Mouse (Mus musculus) kidney, postnatal 25 days (tissue): ENCODE results near the gene Kcnb1.
A peak's percentile ranks its signal among the peaks of the same experiment; 100 is the strongest.

ENCODE experiments used
- DNase-seq, 2 experiments: peaks; one replicate each; pipeline ENCODE4 v3.0.0; 2021; ENCODE audit warnings: mixed read lengths in 2 of 2

Kcnb1 gene

DNA sequence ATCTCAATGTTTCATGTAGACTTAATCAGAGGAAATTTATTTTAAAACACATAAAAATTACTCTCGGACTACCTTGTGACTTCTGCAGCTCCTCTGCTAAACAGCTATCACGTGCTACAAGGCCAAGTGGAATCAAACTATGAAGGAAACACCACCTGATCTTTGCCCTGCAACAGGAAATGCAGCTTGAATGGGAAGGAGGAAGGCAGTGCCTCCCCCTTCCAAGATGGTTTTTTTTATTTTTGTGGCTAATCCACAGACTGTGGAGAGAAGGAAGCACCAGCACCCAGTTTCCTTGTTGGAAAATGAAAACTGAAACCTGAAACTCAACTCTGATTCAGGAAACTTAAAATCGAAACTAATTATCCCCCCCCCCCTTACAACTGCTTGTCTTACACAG, 131.8 kb downstream of the Kcnb1 start:
- peak; percentile 62 to 78 for DNase-seq

DNA sequence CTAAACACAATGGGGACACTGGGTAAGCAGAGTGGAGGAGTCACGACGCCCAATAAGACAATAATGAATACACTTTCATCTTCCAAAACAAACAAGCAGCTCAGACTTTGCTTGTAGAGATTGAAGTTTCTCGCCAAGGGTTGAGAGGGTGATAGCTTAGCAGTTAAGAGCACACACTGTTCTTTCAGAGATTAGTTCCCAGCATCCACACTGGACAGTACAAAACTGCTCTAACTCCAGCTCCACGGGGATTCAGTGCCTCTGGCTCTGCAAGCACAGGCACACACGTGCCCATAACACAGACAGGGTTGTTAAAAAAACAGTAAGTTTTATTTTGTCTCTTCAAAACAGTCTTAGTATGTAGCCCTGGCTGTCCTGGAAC, 133.0 kb downstream of the Kcnb1 start:
- no peak for DNase-seq

- peak in 1 of 2 experiments; percentile 54 for DNase-seq
Observed at GRCm38 (mm10) chr2:167056210-167056941, 133.6 kb downstream of the Kcnb1 start.

- peak; percentile 76 to 79 for DNase-seq
Observed at GRCm38 (mm10) chr2:167055386-167055785, 134.6 kb downstream of the Kcnb1 start.

DNA sequence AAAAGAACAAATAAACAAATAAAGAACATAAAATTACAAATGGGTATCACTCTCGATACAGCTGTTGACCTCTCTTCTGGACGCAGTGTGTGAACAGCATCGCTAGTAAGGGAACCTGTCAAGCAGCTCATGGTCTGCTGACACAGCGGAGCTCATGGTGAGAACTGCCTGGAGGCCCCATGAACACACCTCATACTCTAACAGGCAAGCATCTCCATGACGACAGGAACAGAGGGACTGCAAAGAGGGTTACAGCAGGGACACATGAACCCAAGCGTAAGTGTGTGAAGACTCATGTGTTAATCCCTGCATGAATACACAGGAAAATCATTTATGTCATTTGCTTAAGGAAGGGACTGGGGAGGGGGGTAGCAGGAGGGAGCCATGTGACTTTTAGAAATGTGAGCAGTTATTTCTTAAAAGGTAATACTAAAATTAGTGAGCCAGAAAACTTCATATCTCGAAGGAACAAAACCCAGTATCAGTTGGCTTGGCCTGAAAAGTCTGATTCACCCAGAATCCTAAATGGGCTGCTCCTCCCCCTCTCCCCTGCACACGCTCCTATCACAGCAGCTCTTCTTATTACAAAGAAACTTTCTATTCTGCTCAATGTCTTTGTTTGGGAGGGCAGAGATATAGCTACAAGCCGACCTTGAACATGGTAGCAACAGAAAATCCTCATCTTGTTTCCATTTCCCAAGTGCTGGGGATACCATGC, 136.7 kb downstream of the Kcnb1 start:
- no peak for DNase-seq

GRCm38 (mm10) chr2:167048698-167049358, 141.1 kb downstream of the Kcnb1 start:
- no peak for DNase-seq

DNA sequence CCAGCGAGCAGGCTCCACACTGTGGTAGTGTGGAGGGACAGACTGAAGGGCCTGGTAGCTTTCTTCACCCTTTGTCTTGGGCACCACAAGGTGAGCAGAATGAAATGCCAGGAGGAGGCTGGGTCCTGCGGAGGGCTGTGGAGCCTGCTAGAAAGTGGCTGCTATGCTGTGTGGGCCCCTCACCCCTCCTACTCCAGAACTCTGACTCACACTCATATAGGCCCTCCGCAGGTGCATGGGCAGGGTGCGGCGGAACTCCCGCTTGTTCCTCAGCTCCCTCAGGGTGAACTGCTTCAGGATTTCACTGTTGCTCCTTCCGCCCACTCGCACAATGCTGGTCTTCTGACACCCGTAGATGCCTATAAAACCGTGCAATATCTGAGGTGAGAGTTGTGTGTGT, 141.7 kb downstream of the Kcnb1 start:
- no peak for DNase-seq
